Mouse (Mus musculus) spleen, adult 2 months (tissue): Measurements from ENCODE around the gene Vmn2r73. TPM values are rescaled to one million over a fixed set of nuclear protein-coding genes. Genes with fewer than 3 reads are reported as not detected.
"Not testable (repeated sequence)": the region's sequence is repeated elsewhere in the genome, so short reads cannot be mapped to it uniquely, and the experiment has no call there.

Experiments
- DNase-seq, 2 experiments: peaks; one replicate each; pipeline versions ENCODE4 v3.0.0 to v3.0.0-alpha.2; 2012 to 2021; ENCODE audit warnings: low spot score in 2 of 2, low read depth in 1 of 2
- H3K27ac ChIP-seq: fragments of 200-500 bp; 2 replicates; pipeline ENCODE4 v1.5.1; 2012; ENCODE audit warnings: low read length, inconsistent platforms; ENCODE audit not compliant: insufficient read depth
- H3K27me3 ChIP-seq: fragments of 200-500 bp; 2 replicates; pipeline ENCODE4 v1.6.1; 2012; ENCODE audit warnings: mild to moderate bottlenecking, moderate library complexity, low read length, inconsistent platforms; ENCODE audit not compliant: control insufficient read depth, insufficient read depth
- H3K36me3 ChIP-seq: fragments of 200-500 bp; 2 replicates; pipeline ENCODE4 v1.6.1; 2012; ENCODE audit warnings: mild to moderate bottlenecking, low read length, inconsistent platforms; ENCODE audit not compliant: control insufficient read depth, insufficient read depth
- H3K4me1 ChIP-seq: fragments of 200-500 bp; 2 replicates; pipeline ENCODE4 v1.6.1; 2011; ENCODE audit warnings: inconsistent platforms; ENCODE audit not compliant: control insufficient read depth, insufficient read depth, insufficient read length
- H3K4me3 ChIP-seq: fragments of 200-500 bp; 2 replicates; pipeline ENCODE4 v1.5.1; 2011; ENCODE audit warnings: mild to moderate bottlenecking, inconsistent platforms; ENCODE audit not compliant: insufficient read depth, insufficient read length; ENCODE audit errors: extremely low read depth
- CTCF ChIP-seq: fragments of 200-500 bp; IDR thresholded peaks from 2 replicates; pipeline ENCODE4 v1.5.1; 2011; ENCODE audit warnings: mild to moderate bottlenecking, inconsistent platforms; ENCODE audit not compliant: insufficient read depth, insufficient read length, insufficient replicate concordance; ENCODE audit errors: extremely low read depth
- POLR2A ChIP-seq: fragments of 200-500 bp; IDR thresholded peaks from 2 replicates; pipeline ENCODE4 v1.6.1; 2011; ENCODE audit warnings: low read depth, low read length, inconsistent platforms
- WGBS: fragments of 180-500 bp; shearing (Covaris S2); methylation state at CpG from one replicate; pipeline ENCODE4 v1.1.7; 2018; 5-methylcytosine and 5-hydroxymethylcytosine counted together
- polyA plus RNA-seq: library from polyadenylated mRNA; depleted of rRNA; stranded (reverse); fragments of >200 nt; gene quantifications from 2 replicates; pipeline ENCODE4 v1.2.3, GENCODE M21; 2012; rRNA removed

Vmn2r73 gene
- not detected in 2 replicates for polyA plus RNA-seq

DNA sequence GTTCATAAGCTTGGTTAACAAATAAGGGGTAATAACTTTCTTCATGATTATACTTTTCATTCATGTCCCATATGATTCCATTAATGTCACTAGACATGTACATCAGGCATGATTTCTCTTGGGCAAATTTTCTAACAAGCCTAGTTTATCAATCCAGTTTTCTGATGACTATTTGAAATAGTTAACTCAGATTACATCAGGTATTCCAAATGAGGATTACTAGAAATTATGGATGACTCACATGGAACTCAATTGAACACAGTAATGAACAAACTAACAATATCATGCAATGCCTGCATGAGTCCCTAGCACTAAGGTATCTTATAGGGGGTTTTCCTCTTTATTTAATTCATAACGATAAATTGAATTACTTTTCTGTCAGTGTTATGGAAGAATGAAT lies at the start of gene Vmn2r73:
Gene Vmn2r73, minus strand, starts transcription at position 101 of the 400 bp plus-strand sequence.
- no peak for TF ChIP-seq POLR2A
- no peak for TF ChIP-seq CTCF
- H3K4me1 ChIP-seq: no peaks in the 10 kb centered on the region
- H3K27ac ChIP-seq: no peak within 1 kb of the TSS
- 86% methylated on average over 1 of the region's 1 CpGs for WGBS
- no peaks in the 10 kb centered on the region for H3K27me3 ChIP-seq
- no peaks in the 10 kb centered on the region for H3K36me3 ChIP-seq
- no peak for DNase-seq
- H3K4me3 ChIP-seq: no peak within 1 kb of the TSS

GRCm38 (mm10) chr7:85840090-85840948 lies 35.7 kb downstream of the Vmn2r73 start:
- Histone ChIP-seq H3K27me3 (no peaks in the 10 kb centered on the region), H3K4me1 (no peaks in the 10 kb centered on the region), H3K4me3 (no peak overlapping the region), H3K27ac (no peak overlapping the region), H3K36me3 (no peaks in the 10 kb centered on the region)
- no peak for DNase-seq
- 20% methylated on average over 2 of the region's 2 CpGs for WGBS
- TF ChIP-seq CTCF: no peak
- no peak for TF ChIP-seq POLR2A

DNA sequence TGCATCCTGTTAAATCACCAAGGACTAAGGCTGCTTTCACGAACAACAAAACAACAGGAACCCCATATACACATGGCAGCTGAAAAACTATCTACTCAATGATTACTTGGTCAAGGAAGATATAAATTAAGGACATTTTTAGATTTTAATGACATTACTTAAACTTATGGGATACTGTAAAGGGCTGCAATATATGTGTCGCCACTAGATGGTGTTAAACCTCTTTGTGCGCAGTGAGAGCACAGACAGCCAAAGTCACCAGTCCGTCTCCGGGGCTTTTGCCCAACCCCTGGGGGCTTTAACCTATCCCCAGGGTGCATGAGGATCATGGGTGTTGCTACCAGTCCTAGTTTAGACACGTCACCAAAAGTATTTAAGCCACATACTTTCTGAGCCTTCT lies 58.0 kb downstream of the Vmn2r73 start:
- H3K4me3 ChIP-seq, H3K36me3 ChIP-seq, DNase-seq, H3K27me3 ChIP-seq, H3K4me1 ChIP-seq, H3K27ac ChIP-seq: not testable (repeated sequence)
- WGBS: 13% methylated on average over 6 of the region's 6 CpGs

Other genes with a start within 250 kb of the Vmn2r73 start
- gene Vmn2r72, start 121.2 kb downstream of the Vmn2r73 start, polyA plus RNA-seq: not detected in 2 replicates
- gene Vmn2r74, start 85.4 kb upstream of the Vmn2r73 start, polyA plus RNA-seq: not detected in 2 replicates